Mouse (Mus musculus): ENCODE measurements around the gene Megf11.

DNA sequence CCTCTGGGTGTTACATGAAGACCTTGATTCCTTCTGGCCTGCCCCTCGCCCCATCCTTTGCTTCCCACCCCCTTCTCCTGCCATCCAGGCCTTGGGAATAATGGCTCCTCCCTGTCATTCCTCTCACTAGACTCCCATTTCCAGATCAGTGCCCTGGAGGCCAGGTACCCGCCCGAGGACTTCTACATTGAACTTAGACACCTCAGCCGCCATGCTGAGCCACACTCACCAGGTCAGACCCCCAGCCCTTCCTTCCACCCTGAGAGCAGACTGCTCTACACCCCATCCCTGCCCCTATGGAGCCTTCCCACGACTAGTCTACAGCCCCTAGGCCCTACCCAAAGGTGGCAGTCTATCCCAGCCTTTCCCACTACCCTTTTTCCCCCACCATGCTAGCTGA lies 312.3 kb downstream of the Megf11 start:
- TF ChIP-seq CTCF (IDR thresholded peaks at IDR 0.05; ENCODE audit: low read depth, low read length) = no peak
- no peak for TF ChIP-seq POLR2A (IDR thresholded peaks at IDR 0.05; ENCODE audit: insufficient read depth, low read length)
